ENCODE assay signal across 31 mouse cellular contexts in the genomic region with DNA sequence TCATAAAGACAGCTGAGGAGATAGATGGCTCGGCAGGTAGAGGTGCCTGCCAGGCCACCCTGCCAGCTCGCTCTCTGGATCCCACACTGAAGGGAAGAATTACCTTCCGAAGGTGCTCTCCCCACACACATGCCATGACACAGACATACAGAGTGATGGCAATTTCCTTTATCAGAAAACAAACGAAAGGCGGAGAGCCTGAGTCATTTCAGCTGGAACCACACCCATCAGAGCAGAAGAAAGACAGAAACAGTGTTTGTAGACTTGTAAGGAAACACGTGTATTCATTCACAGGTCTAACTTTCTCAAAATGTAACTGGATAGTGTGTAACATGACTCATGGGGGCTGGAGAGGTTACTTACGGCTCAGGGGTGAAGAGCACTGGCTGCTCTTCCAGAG. TPM values are rescaled to one million over a fixed set of nuclear protein-coding genes. Genes with fewer than 3 reads are reported as not detected.
DNase-seq lines count a peak whose midpoint lies in the region; ATAC-seq and TF ChIP-seq lines count a peak whose summit lies in the region.
"Had no signal": no experiment of that assay in that cellular context is flagged by ENCODE, and none has a peak within 500 bp of the region (broad histone marks: within the 10 kb centered on the region; RNA-seq: fewer than 3 reads in every experiment).

No protein-coding gene starts in this region.

- no peaks in the 10 kb centered on the region for H3K4me1 ChIP-seq in intestine, embryonic 15.5 days (replicated peaks)
- H3K4me1 ChIP-seq in intestine, postnatal 0 days (replicated peaks; ENCODE audit: control insufficient read depth, insufficient read depth, low read length) = no peaks in the 10 kb centered on the region
- H3K4me1 ChIP-seq: embryonic facial prominence, embryonic 10.5 days; embryonic facial prominence, embryonic 15.5 days; forebrain, embryonic 13.5 days; heart, embryonic 15.5 days; hindbrain, embryonic 13.5 days; kidney, embryonic 15.5 days; megakaryocyte, embryonic 14.5 days; midbrain, embryonic 13.5 days; neural tube, embryonic 13.5 days had no signal

- H3K4me3 ChIP-seq in intestine, embryonic 15.5 days (replicated peaks) = no peak overlapping the region
- no peak overlapping the region for H3K4me3 ChIP-seq in intestine, postnatal 0 days (ENCODE audit: low read depth, low read length)
- H3K4me3 ChIP-seq: embryonic facial prominence, embryonic 10.5 days; embryonic facial prominence, embryonic 15.5 days; forebrain, embryonic 13.5 days; heart, embryonic 15.5 days; hindbrain, embryonic 13.5 days; kidney, embryonic 15.5 days; megakaryocyte, embryonic 14.5 days; midbrain, embryonic 13.5 days; neural tube, embryonic 13.5 days had no signal

- no peak overlapping the region for H3K27ac ChIP-seq in intestine, embryonic 15.5 days
- H3K27ac ChIP-seq in intestine, postnatal 0 days (ENCODE audit: low read depth, low read length) = no peak overlapping the region
- H3K27ac ChIP-seq: embryonic facial prominence, embryonic 10.5 days; embryonic facial prominence, embryonic 15.5 days; forebrain, embryonic 13.5 days; heart, embryonic 15.5 days; hindbrain, embryonic 13.5 days; kidney, embryonic 15.5 days; midbrain, embryonic 13.5 days; neural tube, embryonic 13.5 days had no signal

- H3K9me3 ChIP-seq in intestine, embryonic 15.5 days = no peaks in the 10 kb centered on the region
- no peaks in the 10 kb centered on the region for H3K9me3 ChIP-seq in intestine, postnatal 0 days (ENCODE audit: control insufficient read depth)
- H3K9me3 ChIP-seq: embryonic facial prominence, embryonic 10.5 days; embryonic facial prominence, embryonic 15.5 days; forebrain, embryonic 13.5 days; heart, embryonic 15.5 days; hindbrain, embryonic 13.5 days; kidney, embryonic 15.5 days; megakaryocyte, embryonic 14.5 days; midbrain, embryonic 13.5 days; neural tube, embryonic 13.5 days had no signal

- 66% methylated on average over 7 of the region's 7 CpGs for WGBS in intestine, embryonic 15.5 days
- WGBS in intestine, postnatal 0 days = 51% methylated on average over 7 of the region's 7 CpGs

- no peaks in the 10 kb centered on the region for H3K27me3 ChIP-seq in intestine, embryonic 15.5 days (replicated peaks)
- H3K27me3 ChIP-seq in intestine, postnatal 0 days (replicated peaks; ENCODE audit: control insufficient read depth, insufficient read depth, low read length) = no peaks in the 10 kb centered on the region
- H3K27me3 ChIP-seq: embryonic facial prominence, embryonic 15.5 days; forebrain, embryonic 13.5 days; heart, embryonic 15.5 days; hindbrain, embryonic 13.5 days; kidney, embryonic 15.5 days; megakaryocyte, embryonic 14.5 days; midbrain, embryonic 13.5 days; neural tube, embryonic 13.5 days had no signal

- DNase-seq in NIH3T3 (ENCODE audit: low read depth) = peak; percentile 25
- DNase-seq in induced T-regulatory cell, adult 2 months (ENCODE audit: low read depth) = peak; percentile 38
- no peak for DNase-seq in frontal cortex, postnatal 25 days (ENCODE audit: low spot score in 2 of 2)
- DNase-seq in left cerebral cortex, postnatal 36 days (ENCODE audit: low spot score in 2 of 2) = no peak
- DNase-seq: adrenal gland, postnatal 10 days; B cell, adult 2 months; cerebellum, adult 2 months; cerebellum, postnatal 25 days; gastrocnemius, postnatal 36 days; heart, adult 18-20 months; heart, postnatal 4 days; kidney, adult 18-20 months; kidney, postnatal 25 days; left cerebral cortex, postnatal 4 days; lung, embryonic 14.5 days; lung, postnatal 36 days; right cerebral cortex, postnatal 4 days; thymus, postnatal 4 days had no signal

- ATAC-seq in intestine, embryonic 15.5 days = peak; percentile 53; the same call in 1 of the 2 replicates
- ATAC-seq in intestine, postnatal 0 days = no peak
- 0 out of 2 replicates have a peak, but pooled peaks have one; percentile 34 for ATAC-seq in megakaryocyte progenitor cell, adult 5-6 weeks (replicated peaks; ENCODE audit: poor library complexity)
- ATAC-seq in cerebellum, adult (ENCODE audit: insufficient number of reproducible peaks, low FRiP score, low TSS enrichment) = no peak
- ATAC-seq: forebrain, embryonic 13.5 days; midbrain, embryonic 13.5 days had no signal

- TF ChIP-seq CTCF in intestine, postnatal 0 days (IDR thresholded peaks at IDR 0.05; ENCODE audit: low read depth) = no peak

- intact Hi-C loops in left cerebral cortex, postnatal 36 days (cut with DNase I) = no loop called here

- no peak overlapping the region for H3K9ac ChIP-seq in intestine, embryonic 15.5 days
- H3K9ac ChIP-seq in intestine, postnatal 0 days (ENCODE audit: low read depth, low read length) = no peak overlapping the region
- H3K9ac ChIP-seq: embryonic facial prominence, embryonic 15.5 days; forebrain, embryonic 13.5 days; heart, embryonic 15.5 days; hindbrain, embryonic 13.5 days; kidney, embryonic 15.5 days; lung, embryonic 14.5 days; midbrain, embryonic 13.5 days; neural tube, embryonic 13.5 days had no signal

- H3K36me3 ChIP-seq in intestine, embryonic 15.5 days = peaks cover 37% of the 10 kb centered on the region
- peaks cover 73% of the 10 kb centered on the region for H3K36me3 ChIP-seq in intestine, postnatal 0 days (ENCODE audit: control insufficient read depth, insufficient read depth)

- H3K4me2 ChIP-seq in intestine, embryonic 15.5 days (replicated peaks) = no peak overlapping the region
- no peak overlapping the region for H3K4me2 ChIP-seq in intestine, postnatal 0 days (replicated peaks; ENCODE audit: low read depth)
- H3K4me2 ChIP-seq: embryonic facial prominence, embryonic 15.5 days; forebrain, embryonic 13.5 days; heart, embryonic 15.5 days; hindbrain, embryonic 13.5 days; kidney, embryonic 15.5 days; lung, embryonic 14.5 days; midbrain, embryonic 13.5 days; neural tube, embryonic 13.5 days had no signal

RNA-seq across cellular contexts. Expression of a gene that starts 18.6 kb away (rescaled TPM):
- polyA plus RNA-seq in intestine, embryonic 15.5 days (2015; fragmentation: Nextera tagmentation; extraction: Ambion mirVana) = 47.0 and 50.0 TPM in 2 replicates
- polyA plus RNA-seq in intestine, postnatal 0 days (2015; fragmentation: Nextera tagmentation; extraction: Ambion mirVana) = 24.4 and 24.5 TPM in 2 replicates
- 29.3 and 29.5 TPM in 2 replicates for total RNA-seq in megakaryocyte progenitor cell, adult 5-6 weeks (2015)
- 112 and 156 TPM in 2 replicates for total RNA-seq in megakaryocyte progenitor cell, adult 5-6 weeks (2017)
- total RNA-seq in left cerebral cortex, postnatal 36 days (2021) = 10 to 100 TPM; 24.6 to 29.1 TPM

RNA-seq across cellular contexts. Expression of a gene that starts 49.3 kb away (rescaled TPM):
- 19.2 and 22.6 TPM in 2 replicates for polyA plus RNA-seq in intestine, embryonic 15.5 days (2015; fragmentation: Nextera tagmentation; extraction: Ambion mirVana)
- 14.2 and 18.5 TPM in 2 replicates for polyA plus RNA-seq in intestine, postnatal 0 days (2015; fragmentation: Nextera tagmentation; extraction: Ambion mirVana)
- 138 and 147 TPM in 2 replicates for total RNA-seq in megakaryocyte progenitor cell, adult 5-6 weeks (2015)
- 81.3 and 101 TPM in 2 replicates for total RNA-seq in megakaryocyte progenitor cell, adult 5-6 weeks (2017)
- 10 to 100 TPM; 31.1 to 37.1 TPM for total RNA-seq in left cerebral cortex, postnatal 36 days (2021)

Comparison
In these comparisons a context has a peak if more than half of its experiments do, and no peak if none do; other contexts are left out.
1. ATAC-seq: peak in intestine, embryonic 15.5 days (single experiment) and megakaryocyte progenitor cell, adult 5-6 weeks (single experiment); none in intestine, postnatal 0 days (single experiment) and cerebellum, adult (single experiment).
2. DNase-seq: peak in NIH3T3 (single experiment) and induced T-regulatory cell, adult 2 months (single experiment); none in frontal cortex, postnatal 25 days (0 of 2) and left cerebral cortex, postnatal 36 days (0 of 2).